Mouse (Mus musculus): Measurements from ENCODE around the gene Itk. TPM values are rescaled to one million over a fixed set of nuclear protein-coding genes. Genes with fewer than 3 reads are reported as not detected.

Itk gene
- polyA plus RNA-seq, 1 experiment, result 0.05 TPM

GRCm38 (mm10) chr11:46286803-46287202 is 102.5 kb downstream of the Itk start:
- H3K27me3 ChIP-seq (ENCODE audit: control insufficient read depth, insufficient read depth, insufficient read length), result no peaks in the 10 kb centered on the region
- H3ac ChIP-seq (ENCODE audit: control insufficient read depth, insufficient read length, low read depth), result no peak overlapping the region
- no peaks in the 10 kb centered on the region for H3K79me3 ChIP-seq (ENCODE audit: low read depth)
- no peaks in the 10 kb centered on the region for H3K79me2 ChIP-seq (ENCODE audit: control insufficient read depth, insufficient read depth)
- H3K4me3 ChIP-seq (ENCODE audit: insufficient read depth, poor library complexity, severe bottlenecking), result no peak overlapping the region
- H3K36me3 ChIP-seq (ENCODE audit: control insufficient read depth, insufficient read depth), result no peaks in the 10 kb centered on the region
- TF ChIP-seq CEBPB (IDR thresholded peaks at IDR 0.05; ENCODE audit: low read depth), result no peak
- no peak for TF ChIP-seq FOSL1 (IDR thresholded peaks at IDR 0.05; ENCODE audit: insufficient read depth, low read length, poor library complexity, severe bottlenecking)
- TF ChIP-seq MYOG (IDR thresholded peaks at IDR 0.05; ENCODE audit: control insufficient read depth, extremely low read depth, insufficient read length), result no peak
- TF ChIP-seq MAX (IDR thresholded peaks at IDR 0.05), result no peak
- no peak for TF ChIP-seq MYOD1 (IDR thresholded peaks at IDR 0.05; ENCODE audit: control insufficient read depth, insufficient read length, low read depth)
- TF ChIP-seq CTCF (IDR thresholded peaks at IDR 0.05; ENCODE audit: control insufficient read depth, insufficient read depth, insufficient read length), result no peak
- TF ChIP-seq USF1 (IDR thresholded peaks at IDR 0.05; ENCODE audit: low read depth), result no peak

GRCm38 (mm10) chr11:46283800-46284199 is 105.5 kb downstream of the Itk start:
- Histone ChIP-seq H3K36me3 (ENCODE audit: control insufficient read depth, insufficient read depth) (no peaks in the 10 kb centered on the region), H3K27me3 (ENCODE audit: control insufficient read depth, insufficient read depth, insufficient read length) (no peaks in the 10 kb centered on the region), H3K79me2 (ENCODE audit: control insufficient read depth, insufficient read depth) (no peaks in the 10 kb centered on the region), H3ac (ENCODE audit: control insufficient read depth, insufficient read length, low read depth) (no peak overlapping the region), H3K79me3 (ENCODE audit: low read depth) (no peaks in the 10 kb centered on the region), H3K4me3 (ENCODE audit: insufficient read depth, poor library complexity, severe bottlenecking) (no peak overlapping the region)
- TF ChIP-seq CTCF (IDR thresholded peaks at IDR 0.05; ENCODE audit: control insufficient read depth, insufficient read depth, insufficient read length) (no peak), MYOD1 (IDR thresholded peaks at IDR 0.05; ENCODE audit: control insufficient read depth, insufficient read length, low read depth) (no peak), CEBPB (IDR thresholded peaks at IDR 0.05; ENCODE audit: low read depth) (no peak), MYOG (IDR thresholded peaks at IDR 0.05; ENCODE audit: control insufficient read depth, extremely low read depth, insufficient read length) (no peak), MAX (IDR thresholded peaks at IDR 0.05) (no peak), USF1 (IDR thresholded peaks at IDR 0.05; ENCODE audit: low read depth) (no peak), FOSL1 (IDR thresholded peaks at IDR 0.05; ENCODE audit: insufficient read depth, low read length, poor library complexity, severe bottlenecking) (no peak)

DNA sequence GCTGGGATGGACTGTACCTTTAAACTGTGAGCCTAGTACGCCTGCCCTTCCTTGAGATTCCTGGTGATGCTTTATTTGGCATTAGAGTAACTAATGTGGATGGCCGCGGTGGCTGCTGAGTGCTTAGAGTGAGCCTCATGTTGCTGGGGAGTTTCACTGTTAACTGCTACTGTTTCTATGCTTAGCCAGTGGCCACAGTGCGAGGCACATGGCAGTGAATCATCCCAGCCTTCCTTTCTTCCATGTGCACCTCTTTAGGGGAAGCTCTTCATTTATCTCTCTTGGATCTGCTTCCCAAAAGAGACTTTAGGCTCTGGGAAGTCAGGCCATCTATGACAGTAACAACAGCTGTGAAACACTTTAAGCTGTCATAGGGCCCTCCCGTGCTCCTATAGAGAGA is 106.7 kb downstream of the Itk start:
- Histone ChIP-seq H3K36me3 (ENCODE audit: control insufficient read depth, insufficient read depth) (no peaks in the 10 kb centered on the region), H3K79me2 (ENCODE audit: control insufficient read depth, insufficient read depth) (no peaks in the 10 kb centered on the region), H3K27me3 (ENCODE audit: control insufficient read depth, insufficient read depth, insufficient read length) (no peaks in the 10 kb centered on the region), H3ac (ENCODE audit: control insufficient read depth, insufficient read length, low read depth) (no peak overlapping the region), H3K79me3 (ENCODE audit: low read depth) (no peaks in the 10 kb centered on the region), H3K4me3 (ENCODE audit: insufficient read depth, poor library complexity, severe bottlenecking) (no peak overlapping the region)
- TF ChIP-seq MYOG (IDR thresholded peaks at IDR 0.05; ENCODE audit: control insufficient read depth, extremely low read depth, insufficient read length) (no peak), USF1 (IDR thresholded peaks at IDR 0.05; ENCODE audit: low read depth) (no peak), CEBPB (IDR thresholded peaks at IDR 0.05; ENCODE audit: low read depth) (no peak), MYOD1 (IDR thresholded peaks at IDR 0.05; ENCODE audit: control insufficient read depth, insufficient read length, low read depth) (no peak), CTCF (IDR thresholded peaks at IDR 0.05; ENCODE audit: control insufficient read depth, insufficient read depth, insufficient read length) (no peak), MAX (IDR thresholded peaks at IDR 0.05) (no peak), FOSL1 (IDR thresholded peaks at IDR 0.05; ENCODE audit: insufficient read depth, low read length, poor library complexity, severe bottlenecking) (no peak)

DNA sequence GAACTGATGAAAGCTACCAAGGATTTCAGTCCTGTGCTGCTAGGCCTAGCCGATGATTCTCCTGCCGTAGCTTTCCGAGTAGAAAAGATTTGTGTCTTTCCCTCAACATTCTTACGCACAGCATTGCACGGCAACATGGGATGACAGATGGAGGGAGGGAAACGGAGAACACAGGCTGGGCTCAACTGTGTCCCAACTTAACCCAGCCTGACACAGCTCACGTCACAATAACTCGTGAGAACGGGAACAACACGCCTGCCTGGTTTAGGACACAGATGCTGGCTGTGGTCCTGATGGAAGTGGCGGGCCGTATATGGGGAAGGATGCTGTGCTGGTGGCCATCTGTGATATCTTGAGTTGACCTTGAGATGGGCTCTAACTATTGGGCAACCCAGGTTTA is 110.6 kb downstream of the Itk start:
- Histone ChIP-seq H3K4me3 (ENCODE audit: insufficient read depth, poor library complexity, severe bottlenecking) (no peak overlapping the region), H3K27me3 (ENCODE audit: control insufficient read depth, insufficient read depth, insufficient read length) (no peaks in the 10 kb centered on the region), H3K79me2 (ENCODE audit: control insufficient read depth, insufficient read depth) (no peaks in the 10 kb centered on the region), H3ac (ENCODE audit: control insufficient read depth, insufficient read length, low read depth) (no peak overlapping the region), H3K36me3 (ENCODE audit: control insufficient read depth, insufficient read depth) (no peaks in the 10 kb centered on the region), H3K79me3 (ENCODE audit: low read depth) (no peaks in the 10 kb centered on the region)
- TF ChIP-seq MAX (IDR thresholded peaks at IDR 0.05) (no peak), FOSL1 (IDR thresholded peaks at IDR 0.05; ENCODE audit: insufficient read depth, low read length, poor library complexity, severe bottlenecking) (no peak), CEBPB (IDR thresholded peaks at IDR 0.05; ENCODE audit: low read depth) (no peak), MYOD1 (IDR thresholded peaks at IDR 0.05; ENCODE audit: control insufficient read depth, insufficient read length, low read depth) (no peak), CTCF (IDR thresholded peaks at IDR 0.05; ENCODE audit: control insufficient read depth, insufficient read depth, insufficient read length) (no peak), USF1 (IDR thresholded peaks at IDR 0.05; ENCODE audit: low read depth) (no peak), MYOG (IDR thresholded peaks at IDR 0.05; ENCODE audit: control insufficient read depth, extremely low read depth, insufficient read length) (no peak)

GRCm38 (mm10) chr11:46278140-46278539 is 111.2 kb downstream of the Itk start:
- no peaks in the 10 kb centered on the region for H3K79me2 ChIP-seq (ENCODE audit: control insufficient read depth, insufficient read depth)
- H3K79me3 ChIP-seq (ENCODE audit: low read depth), result no peaks in the 10 kb centered on the region
- no peaks in the 10 kb centered on the region for H3K27me3 ChIP-seq (ENCODE audit: control insufficient read depth, insufficient read depth, insufficient read length)
- H3ac ChIP-seq (ENCODE audit: control insufficient read depth, insufficient read length, low read depth), result no peak overlapping the region
- H3K4me3 ChIP-seq (ENCODE audit: insufficient read depth, poor library complexity, severe bottlenecking), result no peak overlapping the region
- no peaks in the 10 kb centered on the region for H3K36me3 ChIP-seq (ENCODE audit: control insufficient read depth, insufficient read depth)
- TF ChIP-seq MYOG (IDR thresholded peaks at IDR 0.05; ENCODE audit: control insufficient read depth, extremely low read depth, insufficient read length) (no peak), CTCF (IDR thresholded peaks at IDR 0.05; ENCODE audit: control insufficient read depth, insufficient read depth, insufficient read length) (no peak), MAX (IDR thresholded peaks at IDR 0.05) (no peak), MYOD1 (IDR thresholded peaks at IDR 0.05; ENCODE audit: control insufficient read depth, insufficient read length, low read depth) (no peak), USF1 (IDR thresholded peaks at IDR 0.05; ENCODE audit: low read depth) (no peak), FOSL1 (IDR thresholded peaks at IDR 0.05; ENCODE audit: insufficient read depth, low read length, poor library complexity, severe bottlenecking) (no peak), CEBPB (IDR thresholded peaks at IDR 0.05; ENCODE audit: low read depth) (no peak)

DNA sequence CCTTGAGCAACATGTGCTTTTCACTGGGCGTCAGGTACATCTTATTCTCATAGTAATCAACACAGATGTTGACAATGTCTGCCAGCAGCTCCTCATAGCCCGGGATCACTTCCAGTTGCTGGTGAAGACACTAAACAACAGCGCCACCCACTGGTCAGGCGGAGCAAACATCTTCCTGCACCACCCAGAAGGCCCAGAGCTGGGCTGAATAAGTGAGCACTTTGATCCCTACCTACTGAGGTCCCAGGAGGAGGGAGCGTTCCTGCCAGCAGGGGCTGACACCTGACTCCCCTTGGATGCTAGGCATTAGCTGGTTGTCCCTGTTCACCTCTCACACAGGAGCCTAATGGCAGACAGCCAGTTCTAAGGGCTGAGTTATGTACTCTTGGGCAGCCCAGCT is 112.5 kb downstream of the Itk start:
- no peak for TF ChIP-seq CEBPB (IDR thresholded peaks at IDR 0.05; ENCODE audit: low read depth)
- TF ChIP-seq CTCF (IDR thresholded peaks at IDR 0.05; ENCODE audit: control insufficient read depth, insufficient read depth, insufficient read length), result peak; percentile 43
- no peak for TF ChIP-seq MYOD1 (IDR thresholded peaks at IDR 0.05; ENCODE audit: control insufficient read depth, insufficient read length, low read depth)
- Histone ChIP-seq H3K79me3 (ENCODE audit: low read depth) (no peaks in the 10 kb centered on the region), H3K36me3 (ENCODE audit: control insufficient read depth, insufficient read depth) (no peaks in the 10 kb centered on the region), H3K4me3 (ENCODE audit: insufficient read depth, poor library complexity, severe bottlenecking) (no peak overlapping the region), H3K27me3 (ENCODE audit: control insufficient read depth, insufficient read depth, insufficient read length) (no peaks in the 10 kb centered on the region), H3K79me2 (ENCODE audit: control insufficient read depth, insufficient read depth) (no peaks in the 10 kb centered on the region), H3ac (ENCODE audit: control insufficient read depth, insufficient read length, low read depth) (no peak overlapping the region)
